Mouse (Mus musculus): ENCODE measurements at regions not wholly inside any gene's neighbourhood (a gene's known extent, or its start where the extent isn't known, plus 50 kb on each side); places are given as distances from the start of the nearest gene placed in this dataset.
"Not testable (repeated sequence)": the region's sequence is repeated elsewhere in the genome, so short reads cannot be mapped to it uniquely, and the experiment has no call there.

DNA sequence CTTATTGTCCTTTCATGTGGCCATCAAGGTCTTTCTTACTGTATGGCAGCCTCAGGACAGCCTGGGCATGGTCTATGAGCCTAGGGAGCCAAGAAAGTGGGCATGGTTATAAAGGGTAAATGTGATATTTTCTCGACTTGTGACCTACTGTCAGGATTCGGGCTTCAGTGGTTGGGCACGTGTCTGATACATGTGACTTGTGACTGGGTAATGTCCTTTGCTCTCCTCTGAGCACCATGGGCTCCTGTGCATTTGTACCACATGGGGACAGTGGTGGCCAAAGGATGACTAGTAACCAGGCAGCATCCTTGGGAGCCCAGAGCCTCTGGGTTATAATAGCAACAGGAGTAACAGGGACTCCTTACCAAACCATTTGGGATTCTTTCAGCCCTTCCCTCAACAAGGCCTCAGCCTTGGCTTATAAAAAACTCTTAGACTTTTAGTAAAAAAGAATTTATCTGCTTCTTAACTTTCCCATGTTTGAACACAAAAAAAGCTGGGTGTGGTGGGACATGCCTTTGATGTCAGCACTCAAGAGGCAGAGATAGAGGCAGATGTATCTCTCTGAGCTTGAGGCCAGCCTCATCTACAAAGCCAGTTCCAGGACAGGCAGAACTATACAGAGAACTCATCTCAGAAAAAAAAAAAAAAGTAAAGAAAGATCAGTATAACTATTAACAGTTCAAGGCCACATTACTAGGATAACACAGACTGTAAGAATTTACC is 56.7 kb upstream of the Klf13 start:
- no peak for DNase-seq

DNA sequence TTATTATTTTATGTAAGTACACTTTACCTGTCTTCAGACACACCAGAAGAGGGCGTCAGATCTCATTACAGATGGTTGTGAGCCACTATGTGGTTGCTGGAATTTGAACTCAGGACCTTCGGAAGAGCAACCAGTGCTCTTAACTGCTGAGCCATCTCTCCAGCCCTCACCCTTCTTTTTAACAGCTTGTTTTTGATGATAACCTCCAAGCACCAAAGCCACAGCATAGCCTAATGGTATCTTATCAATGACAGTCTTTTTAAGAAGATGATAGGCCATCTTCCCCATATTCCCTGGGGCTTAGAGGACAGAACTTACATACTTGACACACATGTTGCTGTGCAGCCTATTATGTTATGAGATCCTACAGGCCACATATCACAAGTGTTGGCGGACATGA is 56.1 kb upstream of the Klf13 start:
- DNase-seq, result not testable (repeated sequence)

DNA sequence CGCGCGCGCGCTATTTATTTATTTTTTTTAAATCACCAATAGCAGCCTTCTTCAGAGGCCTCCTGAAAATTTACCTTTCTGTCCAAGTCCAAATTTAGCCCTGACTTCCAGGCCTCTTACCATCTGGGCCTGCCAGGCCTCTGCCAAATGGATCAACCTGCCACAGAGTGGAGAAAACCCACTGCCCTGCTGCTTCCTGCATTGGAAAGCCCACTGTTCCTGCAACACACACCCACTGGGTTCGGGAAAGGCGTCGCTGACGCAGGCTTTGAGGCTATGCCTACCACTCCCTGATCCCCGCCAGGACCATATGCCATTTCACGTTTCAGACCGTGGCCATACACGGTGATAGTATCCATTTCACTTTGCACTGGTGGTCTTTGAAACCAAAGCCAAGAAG is 53.4 kb upstream of the Klf13 start:
- DNase-seq, result peak; percentile 97

DNA sequence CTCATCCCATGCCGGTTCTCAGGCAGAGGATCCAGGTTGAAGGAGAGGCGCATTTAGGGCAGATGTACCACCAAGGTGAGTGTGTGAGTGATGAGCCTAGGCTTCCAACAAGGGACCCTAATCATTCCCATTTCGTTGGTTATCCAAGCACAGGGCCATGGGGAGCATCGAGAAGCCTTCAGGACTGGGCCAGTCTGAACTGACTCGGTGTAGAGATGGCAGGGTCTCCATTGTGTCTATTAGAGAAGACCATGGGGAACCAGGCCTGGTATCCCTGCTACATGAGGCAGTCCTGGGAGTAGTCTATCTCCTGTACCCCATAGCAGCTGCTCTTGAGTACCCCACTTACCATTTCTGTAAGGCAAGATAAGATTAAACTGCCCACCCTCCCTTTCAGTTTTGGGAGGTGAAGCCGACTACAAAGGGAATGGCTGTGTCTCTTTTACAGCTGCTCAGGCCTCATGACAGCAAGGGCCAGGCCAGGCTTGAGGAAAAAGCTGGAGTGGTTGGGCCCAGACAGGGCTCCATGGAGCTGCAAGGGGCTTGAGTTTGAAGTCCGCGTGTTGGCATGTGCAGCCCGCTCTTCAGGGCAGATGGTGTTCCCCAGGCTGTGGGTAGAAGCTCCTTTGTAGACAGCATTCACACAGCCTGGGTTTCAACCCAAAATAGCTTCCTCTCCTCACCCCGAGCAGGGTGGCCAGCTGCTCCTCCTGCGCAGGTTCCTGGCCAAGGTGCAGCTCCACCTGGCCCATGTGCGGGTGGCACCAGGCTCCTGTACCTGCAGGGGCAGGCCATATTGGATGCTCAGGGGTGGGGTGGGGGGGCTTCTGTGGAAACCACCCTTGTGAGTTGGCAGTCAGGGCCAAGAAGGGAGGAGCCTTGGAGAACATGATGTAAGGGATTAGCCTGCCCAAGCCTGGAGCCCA is 52.6 kb upstream of the Klf13 start:
- peak; percentile 97 for DNase-seq

DNA sequence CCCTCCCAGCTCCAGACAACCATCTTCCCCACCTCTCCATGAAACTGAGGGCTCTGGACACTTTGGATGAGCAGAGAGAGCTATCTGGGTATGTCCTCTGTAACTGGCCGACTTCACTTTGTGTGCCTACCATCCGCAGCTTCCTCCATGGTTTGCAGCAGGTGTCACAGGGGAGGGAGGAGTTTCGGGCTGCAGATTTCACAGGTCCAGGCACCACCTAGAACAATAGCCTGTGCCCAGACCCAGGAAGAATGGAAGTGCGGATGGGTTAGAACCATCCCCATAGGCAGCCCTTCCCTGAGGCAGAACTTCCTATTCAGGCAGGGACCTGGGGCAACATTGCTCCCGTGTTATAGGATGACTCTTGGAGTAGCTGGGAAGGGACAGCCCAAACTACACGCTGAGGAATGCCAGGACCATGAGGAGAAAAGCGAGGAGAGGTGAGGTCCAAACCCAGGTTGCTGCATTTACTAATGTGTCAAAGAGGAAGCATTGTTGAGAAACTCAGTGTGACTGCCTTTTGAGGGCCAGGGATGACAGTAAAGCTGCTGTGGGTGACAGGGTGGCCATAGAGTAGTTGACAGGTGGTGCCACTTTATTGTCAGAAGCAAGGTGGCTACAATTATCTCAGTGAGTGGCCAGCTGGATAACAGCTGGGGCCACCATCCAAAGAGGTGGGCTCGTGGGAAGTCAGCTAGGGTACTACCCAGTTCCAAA is 51.8 kb upstream of the Klf13 start:
- DNase-seq, result no peak

DNA sequence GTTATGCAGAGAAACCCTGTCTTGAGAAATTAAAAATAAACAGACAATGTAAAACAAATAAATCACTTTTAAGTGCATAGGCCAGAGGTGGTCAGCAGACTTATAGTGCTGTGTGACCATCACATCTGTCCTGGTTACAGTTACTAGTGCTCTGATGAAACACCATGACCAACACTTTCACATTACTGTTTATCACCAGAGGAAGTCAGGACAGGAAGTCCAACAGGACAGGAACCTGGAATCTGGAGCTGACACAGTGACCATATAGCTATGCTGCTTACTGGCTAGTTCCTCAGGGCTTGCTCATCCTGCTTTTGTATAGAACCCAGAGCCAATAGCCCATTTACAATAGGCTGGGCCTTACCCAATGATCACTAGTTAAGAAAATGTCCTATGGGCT is 51.0 kb upstream of the Klf13 start:
- no peak for DNase-seq
